Mouse (Mus musculus) ES-Bruce4 (cell line): Measurements from ENCODE around the gene Rassf1.

ENCODE experiments used
- CTCF ChIP-seq: IDR thresholded peaks from one replicate; pipeline ENCODE4 v1.8.1; 2011; ENCODE audit warnings: low read depth, low read length
- POLR2A ChIP-seq: IDR thresholded peaks from one replicate; pipeline ENCODE4 v1.8.1; 2011; ENCODE audit warnings: low read length; ENCODE audit not compliant: insufficient read depth

DNA sequence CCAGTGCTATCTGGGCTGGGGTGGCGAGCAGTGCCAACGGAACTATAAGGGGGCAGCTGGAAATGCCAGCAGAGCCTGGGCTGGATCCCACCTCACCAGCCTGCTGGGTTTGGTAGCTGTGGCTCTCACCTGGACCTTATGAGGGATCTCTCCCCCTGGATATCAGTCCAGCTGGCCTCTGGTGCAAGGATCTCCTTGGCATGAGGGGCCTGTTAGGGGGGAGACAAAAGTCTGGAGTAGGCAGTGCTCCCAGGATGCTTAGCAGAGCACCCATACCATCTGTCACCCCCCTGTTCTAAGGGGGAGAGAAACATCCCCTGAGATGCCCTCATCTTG, 20.9 kb downstream of the Rassf1 start:
- TF ChIP-seq CTCF (no peak), POLR2A (no peak)
